Mouse (Mus musculus) liver, embryonic 11.5 days (tissue): Measurements from ENCODE around the gene Ribc1. TPM values are rescaled to one million over a fixed set of nuclear protein-coding genes. Genes with fewer than 3 reads are reported as not detected.

ENCODE experiments used
- ATAC-seq: fragments of 200-750 bp; cut with Nextera tagmentation; replicated peaks from 2 replicates; pipeline ENCODE4 v1.8.0; 2017; ENCODE audit warnings: moderate number of reproducible peaks, mild to moderate bottlenecking, moderate TSS enrichment, moderate library complexity; ENCODE audit not compliant: low FRiP score
- DNase-seq: peaks from one replicate; pipeline ENCODE4 v3.0.0-alpha.2; 2017; ENCODE audit warnings: low spot score
- H3K27ac ChIP-seq: fragments of 300-500 bp; sonication (generic); 2 replicates; pipeline ENCODE4 v1.5.1; 2014; ENCODE audit warnings: mild to moderate bottlenecking, low read depth, low read length, control low read depth
- H3K27me3 ChIP-seq: fragments of 300-500 bp; sonication (generic); replicated peaks from 2 replicates; pipeline ENCODE4 v1.6.1; 2014; ENCODE audit warnings: low read length, mixed read lengths; ENCODE audit not compliant: control insufficient read depth, insufficient read depth
- H3K36me3 ChIP-seq: fragments of 300-500 bp; sonication (generic); 2 replicates; pipeline ENCODE4 v1.6.1; 2014; ENCODE audit warnings: mild to moderate bottlenecking, low read length, moderate library complexity, mixed read lengths; ENCODE audit not compliant: control insufficient read depth, insufficient read depth
- H3K4me1 ChIP-seq: fragments of 300-500 bp; sonication (generic); replicated peaks from 2 replicates; pipeline ENCODE4 v1.6.1; 2014; ENCODE audit warnings: low read length, mixed read lengths; ENCODE audit not compliant: control insufficient read depth, insufficient read depth
- H3K4me2 ChIP-seq: fragments of 300-500 bp; sonication (generic); 2 replicates; pipeline ENCODE4 v1.6.1; 2014; ENCODE audit warnings: mild to moderate bottlenecking, control low read depth, moderate library complexity
- H3K4me3 ChIP-seq: fragments of 300-500 bp; sonication (generic); 2 replicates; pipeline ENCODE4 v1.5.1; 2014; ENCODE audit warnings: low read depth, low read length, control low read depth
- H3K9ac ChIP-seq: fragments of 300-500 bp; sonication (generic); 2 replicates; pipeline ENCODE4 v1.6.1; 2014; ENCODE audit warnings: low read depth, low read length, control low read depth
- H3K9me3 ChIP-seq: fragments of 300-500 bp; sonication (generic); 2 replicates; pipeline ENCODE4 v1.6.1; 2016; ENCODE audit warnings: low read length, inconsistent platforms, mixed read lengths; ENCODE audit not compliant: control insufficient read depth
- WGBS: fragments of 180-500 bp; shearing (Covaris S2); extraction: QIAGEN DNeasy Blood & Tissue Kit; methylation state at CpG from one replicate; pipeline ENCODE4 v1.1.7; 2014; 5-methylcytosine and 5-hydroxymethylcytosine counted together
- polyA plus RNA-seq: library from polyadenylated mRNA; unstranded; fragments of >200 nt; fragmentation: Nextera tagmentation; extraction: Ambion mirVana; gene quantifications from 2 replicates; pipeline ENCODE4 v1.2.1, GENCODE M21; 2014

Gene Ribc1
- polyA plus RNA-seq, result 4.5 and 5.0 TPM in 2 replicates

DNA sequence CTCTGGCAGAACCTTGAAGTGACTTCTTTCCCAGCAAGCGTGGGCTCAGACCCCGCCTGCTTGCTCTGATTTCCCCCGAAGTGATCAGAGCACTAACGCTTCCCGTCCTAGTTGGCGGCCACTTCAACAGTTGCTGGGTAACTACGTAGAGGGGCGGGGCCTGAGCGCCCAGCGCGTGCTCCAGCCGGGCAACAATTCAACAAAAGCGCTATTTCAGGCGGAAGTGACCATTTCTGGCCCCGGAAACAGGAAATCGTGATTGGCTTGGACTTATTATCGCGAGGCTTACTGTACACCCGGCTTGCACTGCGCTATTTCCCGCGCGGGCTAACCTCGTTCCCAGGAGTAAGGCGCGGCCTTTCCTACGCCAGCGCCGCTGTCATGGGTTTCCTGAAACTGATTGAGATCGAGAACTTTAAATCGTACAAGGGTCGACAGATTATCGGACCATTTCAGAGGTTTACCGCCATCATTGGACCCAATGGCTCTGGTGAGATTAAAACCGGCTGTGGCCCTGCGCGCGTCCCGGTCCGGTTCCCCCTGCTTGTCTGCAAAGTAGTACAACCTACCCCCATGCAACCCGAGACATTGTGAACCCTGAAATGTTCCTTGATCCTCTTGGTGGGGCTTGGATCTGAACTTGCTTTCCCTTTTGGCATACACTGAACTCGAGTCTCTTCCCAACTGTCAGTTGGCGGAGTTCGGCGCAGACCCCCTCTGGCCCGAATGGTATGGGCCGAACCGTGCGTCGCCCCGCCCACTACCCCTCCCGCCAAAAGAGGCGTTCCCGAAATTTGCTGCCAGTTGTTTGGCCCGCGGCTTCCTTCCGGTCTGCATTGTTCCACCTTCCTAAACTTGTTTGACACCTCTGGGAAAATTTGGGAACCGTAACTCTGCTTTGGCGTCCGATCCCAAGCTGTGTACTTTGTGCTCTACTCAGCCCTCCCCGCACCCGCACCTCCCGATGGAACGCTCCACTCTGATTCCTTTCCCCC is at the start of gene Ribc1, which contains the start of gene Smc1a:
Ribc1 (minus strand) TSS at position 145 of the 995 bp plus-strand sequence.
Smc1a (plus strand) TSS at position 278 of the 995 bp plus-strand sequence.
- Histone ChIP-seq H3K27me3 (peaks cover 14% of the 10 kb centered on the region), H3K36me3 (no peaks in the 10 kb centered on the region), H3K9ac (peak within 1 kb of the TSS; percentile 80), H3K4me3 (peak within 1 kb of the TSS; percentile 63), H3K27ac (peak within 1 kb of the TSS; percentile 82), H3K4me2 (peak within 1 kb of the TSS; percentile 76), H3K9me3 (no peaks in the 10 kb centered on the region), H3K4me1 (peaks cover 4% of the 10 kb centered on the region; the same call in 1 of the 2 replicates)
- DNase-seq (peak; percentile 81), ATAC-seq (peak; percentile 95)
- WGBS, result 13% methylated on average over 64 of the region's 64 CpGs

DNA sequence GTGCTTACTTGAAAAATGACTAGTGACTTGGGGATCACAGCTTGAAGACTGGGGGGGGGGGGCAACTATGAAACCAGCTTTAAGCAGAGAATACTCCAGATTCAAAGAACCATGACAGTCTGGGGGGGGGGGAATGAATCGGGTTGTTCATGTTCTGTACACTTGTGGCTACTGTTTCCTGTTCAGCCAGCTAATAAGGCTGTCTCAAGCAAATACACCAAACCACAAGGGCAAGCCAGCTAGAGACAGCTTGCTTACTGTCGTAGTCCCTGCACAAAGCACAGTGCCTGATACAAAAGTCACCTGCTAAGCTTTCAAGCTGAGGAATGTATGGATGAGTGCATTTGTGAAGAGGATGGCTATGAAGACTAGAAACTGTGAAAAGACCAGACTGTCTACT is 49.6 kb upstream of the Ribc1 start:
- Histone ChIP-seq H3K27me3 (peaks cover 20% of the 10 kb centered on the region), H3K4me2 (no peak overlapping the region), H3K36me3 (peaks cover 6% of the 10 kb centered on the region; the same call in 1 of the 2 replicates), H3K4me1 (no peaks in the 10 kb centered on the region), H3K4me3 (no peak overlapping the region), H3K9ac (no peak overlapping the region), H3K27ac (no peak overlapping the region), H3K9me3 (no peaks in the 10 kb centered on the region)
- ATAC-seq (no peak), DNase-seq (no peak)
- 53% methylated on average over 2 of the region's 2 CpGs for WGBS

DNA sequence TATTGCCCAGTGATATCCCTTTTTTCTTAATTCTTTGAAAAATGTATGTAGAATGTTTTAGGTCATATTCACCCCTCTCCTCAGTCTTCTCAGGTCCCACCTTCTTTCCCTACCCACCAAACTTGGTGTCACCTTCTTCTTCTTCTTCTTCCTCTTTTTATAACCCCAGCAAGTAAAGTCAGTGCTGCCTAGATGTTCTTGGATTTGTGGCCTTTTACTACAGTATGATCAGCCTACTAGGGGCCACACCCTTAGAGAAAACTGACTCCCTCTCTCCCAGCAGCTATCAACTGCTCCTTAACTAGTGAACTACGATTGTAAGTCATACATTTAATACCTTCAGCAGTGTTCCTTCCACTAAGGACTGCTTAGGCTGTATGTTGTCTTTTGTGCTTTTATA is 38.0 kb upstream of the Ribc1 start:
- Histone ChIP-seq H3K4me3 (no peak overlapping the region), H3K27ac (no peak overlapping the region), H3K4me1 (no peaks in the 10 kb centered on the region), H3K36me3 (peaks cover 2% of the 10 kb centered on the region; the same call in 1 of the 2 replicates), H3K9me3 (no peaks in the 10 kb centered on the region), H3K9ac (no peak overlapping the region), H3K4me2 (no peak overlapping the region), H3K27me3 (peaks cover 2% of the 10 kb centered on the region; the same call in 1 of the 2 replicates)
- DNase-seq, result no peak
- ATAC-seq, result no peak
- WGBS, result 85% methylated on average over 1 of the region's 1 CpGs

DNA sequence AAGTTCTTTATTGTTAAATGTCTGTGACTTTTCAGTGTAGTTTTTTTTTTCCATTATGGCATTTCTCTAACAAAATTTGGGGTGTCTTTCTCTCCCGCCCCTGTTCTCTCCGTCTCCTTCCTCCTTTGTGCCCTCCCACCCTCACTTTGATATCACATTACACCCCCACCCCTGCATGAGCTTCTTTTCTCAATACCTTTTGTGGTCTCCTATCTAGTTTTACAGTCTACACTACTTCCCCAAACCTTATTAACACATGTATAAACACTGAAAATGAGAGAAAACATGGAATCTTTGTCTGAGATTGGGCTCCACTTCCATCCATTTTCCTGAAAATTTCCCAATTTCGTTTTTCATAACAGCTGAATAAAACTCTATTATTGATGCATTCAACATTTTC is 36.5 kb upstream of the Ribc1 start:
- DNase-seq, result no peak
- H3K27me3 ChIP-seq, result peaks cover 3% of the 10 kb centered on the region
- H3K4me1 ChIP-seq, result no peaks in the 10 kb centered on the region
- 64% methylated on average over 3 of the region's 3 CpGs for WGBS
- H3K27ac ChIP-seq, result no peak overlapping the region
- H3K36me3 ChIP-seq, result peaks cover 2% of the 10 kb centered on the region; the same call in 1 of the 2 replicates
- no peak overlapping the region for H3K9ac ChIP-seq
- no peak overlapping the region for H3K4me2 ChIP-seq
- no peak for ATAC-seq
- no peaks in the 10 kb centered on the region for H3K9me3 ChIP-seq
- no peak overlapping the region for H3K4me3 ChIP-seq

DNA sequence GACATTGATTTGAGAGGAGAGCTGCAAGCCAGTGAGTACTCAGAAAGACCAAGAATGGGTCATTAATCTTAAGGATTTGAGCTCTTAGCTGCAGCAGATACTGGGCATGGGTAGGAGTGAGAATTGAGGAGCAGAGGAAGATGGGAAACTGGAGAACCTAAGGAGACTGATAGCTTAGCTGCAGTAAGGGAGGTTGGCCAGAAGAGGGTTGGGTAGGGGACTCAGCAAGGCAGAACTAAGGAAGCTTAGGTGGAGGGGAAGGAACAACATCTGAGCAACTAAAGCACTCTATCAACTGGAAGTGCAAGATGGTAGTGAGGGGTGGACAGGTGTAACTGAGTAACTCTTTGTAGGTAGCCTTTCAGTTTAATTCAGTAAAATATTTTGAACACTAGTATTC is 31.1 kb upstream of the Ribc1 start:
- H3K9ac ChIP-seq, result no peak overlapping the region
- H3K4me2 ChIP-seq, result no peak overlapping the region
- no peak for ATAC-seq
- DNase-seq, result no peak
- no peak overlapping the region for H3K4me3 ChIP-seq
- H3K27ac ChIP-seq, result no peak overlapping the region
- H3K4me1 ChIP-seq, result no peaks in the 10 kb centered on the region
- peaks cover 15% of the 10 kb centered on the region for H3K27me3 ChIP-seq
- H3K36me3 ChIP-seq, result peaks cover 5% of the 10 kb centered on the region; the same call in 1 of the 2 replicates
- H3K9me3 ChIP-seq, result no peaks in the 10 kb centered on the region

DNA sequence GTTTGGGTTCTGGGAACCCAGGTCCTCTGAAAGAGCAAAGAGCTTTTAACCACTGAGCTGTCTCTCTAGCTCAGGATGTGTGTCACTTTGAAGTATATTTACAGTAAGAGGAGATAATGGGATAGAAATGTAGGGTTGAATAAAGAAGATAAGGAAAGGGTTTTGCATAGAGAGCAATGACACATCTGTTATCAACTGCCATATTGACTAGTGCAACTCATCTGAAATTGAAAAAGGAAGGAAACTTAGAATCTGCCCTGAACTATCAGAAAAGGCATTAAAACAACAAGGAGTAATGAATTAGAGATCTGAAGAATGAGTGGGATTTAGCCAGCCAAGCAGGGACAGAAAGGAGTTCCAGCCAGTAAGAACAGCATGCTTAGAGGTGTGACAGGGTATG is 23.8 kb upstream of the Ribc1 start:
- no peak overlapping the region for H3K9ac ChIP-seq
- H3K36me3 ChIP-seq, result peaks cover 13% of the 10 kb centered on the region; the same call in 1 of the 2 replicates
- peak; percentile 82 for ATAC-seq
- no peaks in the 10 kb centered on the region for H3K4me1 ChIP-seq
- H3K27me3 ChIP-seq, result peaks cover 14% of the 10 kb centered on the region; the same call in 1 of the 2 replicates
- H3K27ac ChIP-seq, result peak overlapping the region; percentile 7; the same call in 1 of the 2 replicates
- no peaks in the 10 kb centered on the region for H3K9me3 ChIP-seq
- H3K4me3 ChIP-seq, result no peak overlapping the region
- no peak overlapping the region for H3K4me2 ChIP-seq
- DNase-seq, result no peak

DNA sequence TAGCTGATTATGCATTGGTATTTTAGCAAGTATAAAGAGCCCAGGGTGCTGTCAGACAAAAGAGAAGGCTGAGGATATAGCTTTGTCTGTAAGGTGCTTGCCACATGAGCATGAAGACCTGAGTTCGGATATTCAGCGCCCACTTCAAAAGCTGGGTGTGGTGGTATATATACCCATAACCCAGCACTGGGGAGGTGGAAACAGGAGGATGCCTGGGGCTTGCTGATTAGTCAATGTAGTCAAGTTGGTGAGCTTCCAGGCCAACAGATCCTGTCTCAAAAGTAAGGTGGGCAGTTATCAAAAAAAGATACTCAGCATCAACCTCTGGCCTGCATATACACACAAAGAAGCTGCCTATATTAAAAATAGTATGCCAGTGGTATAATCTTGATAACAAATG is 3.2 kb upstream of the Ribc1 start:
- peak overlapping the region; percentile 42 for H3K4me2 ChIP-seq
- ATAC-seq, result no peak
- no peak overlapping the region for H3K9ac ChIP-seq
- no peaks in the 10 kb centered on the region for H3K9me3 ChIP-seq
- no peaks in the 10 kb centered on the region for H3K36me3 ChIP-seq
- peaks cover 4% of the 10 kb centered on the region; the same call in 1 of the 2 replicates for H3K4me1 ChIP-seq
- peaks cover 14% of the 10 kb centered on the region for H3K27me3 ChIP-seq
- WGBS, result 57% methylated on average over 2 of the region's 2 CpGs
- H3K27ac ChIP-seq, result no peak overlapping the region
- H3K4me3 ChIP-seq, result 0 out of 2 replicates have a peak overlapping the region, but pooled peaks have one; percentile 10
- no peak for DNase-seq

DNA sequence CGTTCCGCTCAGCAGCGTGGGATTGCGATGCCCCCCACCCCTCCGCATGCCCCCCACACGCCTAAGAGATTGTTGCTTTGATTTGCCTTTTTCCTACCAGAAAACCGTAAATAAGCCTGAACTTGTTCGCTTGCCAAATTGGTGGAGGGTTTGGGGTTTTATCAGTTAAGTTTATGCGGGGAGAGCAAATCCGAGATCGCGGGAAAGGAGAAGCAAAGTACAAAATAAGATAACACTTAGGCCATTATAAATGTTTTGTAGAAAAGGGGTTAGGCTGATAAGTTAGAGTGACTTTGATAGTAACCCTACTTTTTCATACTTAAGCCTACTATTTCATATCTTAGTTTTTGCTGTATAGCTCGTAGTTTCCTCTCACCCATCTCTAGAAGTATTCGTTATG is 1.1 kb upstream of the Ribc1 start:
- Histone ChIP-seq H3K36me3 (no peaks in the 10 kb centered on the region), H3K9ac (peak overlapping the region; percentile 80), H3K4me3 (peak overlapping the region; percentile 63), H3K4me2 (peak overlapping the region; percentile 76), H3K4me1 (peaks cover 4% of the 10 kb centered on the region; the same call in 1 of the 2 replicates), H3K9me3 (no peaks in the 10 kb centered on the region), H3K27me3 (peaks cover 14% of the 10 kb centered on the region), H3K27ac (no peak overlapping the region)
- DNase-seq (no peak), ATAC-seq (no peak)
- 10% methylated on average over 14 of the region's 14 CpGs for WGBS
